Mouse (Mus musculus): Measurements from ENCODE around the gene Arhgap15. TPM values are rescaled to one million over a fixed set of nuclear protein-coding genes. Genes with fewer than 3 reads are reported as not detected.

Gene Arhgap15
- total and polyA plus RNA-seq, 3 experiments = 1.5 to 2.8 TPM; not detected in 1

DNA sequence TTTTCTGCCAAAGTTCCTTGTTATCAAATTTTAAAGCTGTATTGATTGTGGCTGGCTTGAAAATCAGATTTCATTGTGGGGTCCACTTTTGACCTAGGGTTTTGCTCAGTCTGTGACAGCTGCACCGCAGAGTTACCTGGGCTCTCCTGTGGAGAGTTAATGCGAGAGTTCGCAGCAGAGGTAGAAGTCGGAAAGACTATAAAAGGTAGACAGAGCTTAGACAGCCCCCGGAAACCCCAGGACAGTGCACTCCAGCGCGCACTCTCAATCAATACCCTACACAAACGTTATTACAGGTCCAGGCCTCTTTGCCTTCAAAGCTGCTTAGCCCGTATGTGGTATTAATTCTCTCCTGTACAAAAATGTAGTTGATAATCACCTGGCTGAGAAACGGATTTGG, 269.4 kb downstream of the Arhgap15 start:
- no peaks in the 10 kb centered on the region for H3K4me1 ChIP-seq (ENCODE audit: control insufficient read depth in 1 of 2, insufficient read depth in 2 of 2, low read length in 2 of 2)
- H3K27me3 ChIP-seq (ENCODE audit: control insufficient read depth in 1 of 2, insufficient read depth in 2 of 2, low read length in 2 of 2) = no peaks in the 10 kb centered on the region
- DNase-seq (ENCODE audit: low read depth, low spot score) = no peak
- no peaks in the 10 kb centered on the region for H3K79me2 ChIP-seq (ENCODE audit: control insufficient read depth, insufficient read depth, low read length, poor library complexity)
- H3K27ac ChIP-seq (ENCODE audit: control insufficient read depth, low read depth, low read length) = no peak overlapping the region
- no peak overlapping the region for H3K4me3 ChIP-seq (ENCODE audit: control insufficient read depth in 1 of 2, insufficient read depth in 1 of 2, low read depth in 2 of 2, low read length in 2 of 2)
- no peaks in the 10 kb centered on the region for H3K9me3 ChIP-seq (replicated peaks; ENCODE audit: insufficient read depth, low read length)
- H3K9ac ChIP-seq (ENCODE audit: control insufficient read depth, low read depth, low read length, poor library complexity, severe bottlenecking) = no peak overlapping the region
- TF ChIP-seq MAZ (IDR thresholded peaks at IDR 0.05; ENCODE audit: low read depth, low read length) (no peak), UBTF (IDR thresholded peaks at IDR 0.05; ENCODE audit: borderline replicate concordance, insufficient read depth, low read depth, low read length) (no peak), CHD2 (IDR thresholded peaks at IDR 0.05; ENCODE audit: low read length) (no peak), ZNF384 (IDR thresholded peaks at IDR 0.05; ENCODE audit: low read depth, low read length) (no peak), ZMIZ1 (IDR thresholded peaks at IDR 0.05; ENCODE audit: low read depth, low read length) (no peak), MAX (IDR thresholded peaks at IDR 0.05; ENCODE audit: low read length) (no peak), USF2 (IDR thresholded peaks at IDR 0.05; ENCODE audit: borderline replicate concordance in 1 of 2, insufficient read depth in 1 of 2, low read depth in 1 of 2, low read length in 2 of 2) (no peak), HCFC1 (IDR thresholded peaks at IDR 0.05; ENCODE audit: low read depth, low read length) (no peak), SIN3A (IDR thresholded peaks at IDR 0.05; ENCODE audit: low read length) (no peak)
- H3K36me3 ChIP-seq (ENCODE audit: control insufficient read depth in 1 of 2, insufficient read depth in 2 of 2, low read length in 2 of 2) = no peaks in the 10 kb centered on the region

DNA sequence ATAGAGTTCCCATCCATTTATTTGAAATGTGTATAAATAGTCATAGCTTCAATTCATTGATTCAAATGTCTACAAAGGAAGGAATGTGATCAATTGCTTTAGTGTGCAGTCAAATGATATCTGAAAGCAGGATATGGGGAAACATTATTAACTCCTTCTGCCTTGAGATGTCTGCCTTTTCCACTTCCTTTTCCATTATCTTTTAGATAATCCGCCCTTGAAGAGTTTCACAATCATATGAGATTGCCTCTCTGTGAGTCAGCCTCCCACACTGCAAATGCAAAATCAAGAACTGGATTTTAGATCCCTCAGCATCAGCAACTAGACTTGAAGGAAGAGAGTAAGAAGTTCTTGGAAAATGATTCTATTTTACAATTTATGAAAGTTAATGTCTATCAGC, 276.1 kb downstream of the Arhgap15 start:
- Histone ChIP-seq H3K4me1 (ENCODE audit: control insufficient read depth in 1 of 2, insufficient read depth in 2 of 2, low read length in 2 of 2) (peaks cover 0 to 6% of the 10 kb centered on the region in 2 experiments; a peak in 2 of 4 replicates), H3K9ac (ENCODE audit: control insufficient read depth, low read depth, low read length, poor library complexity, severe bottlenecking) (no peak overlapping the region), H3K27ac (ENCODE audit: control insufficient read depth, low read depth, low read length) (no peak overlapping the region), H3K36me3 (ENCODE audit: control insufficient read depth in 1 of 2, insufficient read depth in 2 of 2, low read length in 2 of 2) (peaks cover 0 to 17% of the 10 kb centered on the region in 2 experiments; a peak in 2 of 4 replicates), H3K4me3 (ENCODE audit: control insufficient read depth in 1 of 2, insufficient read depth in 1 of 2, low read depth in 2 of 2, low read length in 2 of 2) (no peak overlapping the region), H3K9me3 (replicated peaks; ENCODE audit: insufficient read depth, low read length) (no peaks in the 10 kb centered on the region), H3K27me3 (ENCODE audit: control insufficient read depth in 1 of 2, insufficient read depth in 2 of 2, low read length in 2 of 2) (no peaks in the 10 kb centered on the region), H3K79me2 (ENCODE audit: control insufficient read depth, insufficient read depth, low read length, poor library complexity) (no peaks in the 10 kb centered on the region)
- TF ChIP-seq RCOR1 (IDR thresholded peaks at IDR 0.05; ENCODE audit: low read depth, low read length) = peak; percentile 23; the same call in 1 of the 2 replicates
- TF ChIP-seq EP300 (IDR thresholded peaks at IDR 0.05; ENCODE audit: low read depth in 1 of 2, low read length in 2 of 2) = peak; percentile 37 to 70; a peak in 3 of 4 replicates
- peak; percentile 43; the same call in 1 of the 2 replicates for TF ChIP-seq GATA1 (IDR thresholded peaks at IDR 0.05; ENCODE audit: low read depth, low read length)
- TF ChIP-seq JUND (IDR thresholded peaks at IDR 0.05; ENCODE audit: low read depth, low read length) = no peak
- peak; percentile 14 for DNase-seq (ENCODE audit: low read depth, low spot score)

DNA sequence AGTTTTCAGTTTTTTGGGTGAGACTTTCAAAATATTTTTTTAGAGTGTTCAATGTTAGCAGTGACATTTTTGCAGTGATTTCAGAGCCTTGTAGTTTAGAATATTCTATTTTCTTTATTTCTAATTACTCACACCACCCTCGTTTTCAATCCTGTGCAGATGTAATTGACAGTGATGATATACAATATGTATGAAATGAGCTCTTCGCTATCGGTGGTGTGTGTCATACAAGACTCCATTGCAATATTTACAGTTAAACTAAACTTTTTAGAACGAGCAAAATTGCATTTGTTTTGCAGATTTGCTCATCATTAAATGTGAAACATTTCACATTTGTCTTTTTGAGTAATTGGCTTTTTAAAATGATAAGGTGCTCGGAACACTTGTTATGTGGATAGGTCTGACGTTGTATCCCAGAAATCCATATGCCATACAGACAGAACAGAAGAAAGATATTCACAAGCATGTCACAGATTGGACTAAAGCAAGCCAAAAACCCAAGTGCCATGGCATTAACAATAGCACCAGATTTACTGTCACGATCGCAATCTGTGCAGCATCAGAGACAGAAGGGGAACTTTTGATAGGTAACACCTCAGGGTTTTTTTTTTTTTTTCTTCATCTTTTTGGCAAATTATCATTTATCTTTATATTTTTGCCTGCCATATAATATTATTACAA, 280.6 kb downstream of the Arhgap15 start:
- Histone ChIP-seq H3K9me3 (replicated peaks; ENCODE audit: insufficient read depth, low read length) (no peaks in the 10 kb centered on the region), H3K4me3 (ENCODE audit: control insufficient read depth in 1 of 2, insufficient read depth in 1 of 2, low read depth in 2 of 2, low read length in 2 of 2) (no peak overlapping the region), H3K27me3 (ENCODE audit: control insufficient read depth in 1 of 2, insufficient read depth in 2 of 2, low read length in 2 of 2) (no peaks in the 10 kb centered on the region), H3K4me1 (ENCODE audit: control insufficient read depth in 1 of 2, insufficient read depth in 2 of 2, low read length in 2 of 2) (peaks cover 0 to 3% of the 10 kb centered on the region in 2 experiments; a peak in 2 of 4 replicates), H3K36me3 (ENCODE audit: control insufficient read depth in 1 of 2, insufficient read depth in 2 of 2, low read length in 2 of 2) (peaks cover 0 to 17% of the 10 kb centered on the region in 2 experiments; a peak in 2 of 4 replicates), H3K9ac (ENCODE audit: control insufficient read depth, low read depth, low read length, poor library complexity, severe bottlenecking) (no peak overlapping the region), H3K27ac (ENCODE audit: control insufficient read depth, low read depth, low read length) (no peak overlapping the region), H3K79me2 (ENCODE audit: control insufficient read depth, insufficient read depth, low read length, poor library complexity) (no peaks in the 10 kb centered on the region)
- DNase-seq (ENCODE audit: low read depth, low spot score) = no peak
- TF ChIP-seq MXI1 (IDR thresholded peaks at IDR 0.05; ENCODE audit: low read depth, low read length) (no peak), SIN3A (IDR thresholded peaks at IDR 0.05; ENCODE audit: low read length) (no peak), ZC3H11A (IDR thresholded peaks at IDR 0.05; ENCODE audit: low read depth, low read length) (no peak), RCOR1 (IDR thresholded peaks at IDR 0.05; ENCODE audit: low read depth, low read length) (no peak), MAZ (IDR thresholded peaks at IDR 0.05; ENCODE audit: low read depth, low read length) (no peak), MYB (IDR thresholded peaks at IDR 0.05; ENCODE audit: low read depth, low read length) (no peak), POLR2AphosphoS2 (IDR thresholded peaks at IDR 0.05; ENCODE audit: low read length) (no peak), NRF1 (IDR thresholded peaks at IDR 0.05; ENCODE audit: insufficient read depth, low read depth, low read length, poor library complexity, severe bottlenecking) (no peak), CHD1 (IDR thresholded peaks at IDR 0.05; ENCODE audit: low read depth, low read length) (no peak), ZNF384 (IDR thresholded peaks at IDR 0.05; ENCODE audit: low read depth, low read length) (no peak), TAL1 (IDR thresholded peaks at IDR 0.05; ENCODE audit: low read length) (no peak), CTCF (IDR thresholded peaks at IDR 0.05 in 2 of 3, conservative IDR thresholded peaks at IDR 0.05 in 1 of 3; ENCODE audit: control insufficient read depth in 1 of 3, insufficient read depth in 1 of 3, low read depth in 2 of 3, low read length in 3 of 3, poor library complexity in 1 of 3, severe bottlenecking in 1 of 3) (no peak), TCF12 (IDR thresholded peaks at IDR 0.05; ENCODE audit: low read depth, low read length) (no peak), ZMIZ1 (IDR thresholded peaks at IDR 0.05; ENCODE audit: low read depth, low read length) (no peak)
